Mouse (Mus musculus) B cell, adult 2 months (primary cell): ENCODE data around the gene Sult2a8.
"Not testable (repeated sequence)": the region's sequence is repeated elsewhere in the genome, so short reads cannot be mapped to it uniquely, and the experiment has no call there.

Experiments used
- DNase-seq, 2 experiments: peaks; one replicate each; pipeline ENCODE4 v3.0.0; 2022

Sult2a8 gene

DNA sequence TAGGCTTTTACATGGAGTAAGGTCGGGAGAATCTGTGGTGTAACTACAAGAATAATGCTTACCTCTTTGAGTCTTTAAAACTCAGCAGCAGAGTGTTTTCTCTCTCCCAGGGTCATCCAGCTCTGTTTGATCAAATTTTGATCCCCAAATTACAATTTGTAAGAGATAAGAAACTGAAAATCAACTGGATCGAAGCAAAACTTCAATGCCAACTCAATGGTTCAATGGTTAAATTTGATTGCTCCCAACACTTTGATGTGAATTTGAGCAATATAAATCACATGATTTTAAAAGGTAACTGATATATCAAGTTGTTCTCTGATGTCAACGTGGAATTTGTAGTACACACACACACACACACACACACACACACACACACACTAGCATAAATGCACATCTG is at the start of gene Sult2a8:
Sult2a8 (minus strand) TSS at position 236 of the 400 bp plus-strand sequence.
- DNase-seq: no peak

DNA sequence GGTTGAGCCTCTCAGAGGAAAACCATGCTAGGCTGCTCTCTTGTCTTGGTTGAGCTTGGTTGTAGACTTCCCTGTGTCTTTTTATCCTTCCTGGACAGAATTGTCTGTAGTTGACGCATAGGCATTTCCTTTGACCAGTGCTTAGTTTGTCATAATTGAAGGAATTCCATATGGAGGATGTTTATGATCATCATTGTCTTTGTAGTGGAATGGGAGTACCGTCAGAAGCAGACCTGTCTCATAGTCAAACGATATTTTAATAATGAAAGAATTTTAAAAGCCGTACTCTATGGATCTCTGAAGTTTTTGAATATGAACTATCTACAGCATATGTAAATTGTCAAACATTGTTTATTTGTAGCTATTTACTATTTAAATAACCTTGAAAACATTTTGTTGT is 47.6 kb upstream of the Sult2a8 start, which contains the start of gene Sult2a7:
Sult2a7 (minus strand) TSS at position 101 of the 400 bp plus-strand sequence.
- DNase-seq: no peak

DNA sequence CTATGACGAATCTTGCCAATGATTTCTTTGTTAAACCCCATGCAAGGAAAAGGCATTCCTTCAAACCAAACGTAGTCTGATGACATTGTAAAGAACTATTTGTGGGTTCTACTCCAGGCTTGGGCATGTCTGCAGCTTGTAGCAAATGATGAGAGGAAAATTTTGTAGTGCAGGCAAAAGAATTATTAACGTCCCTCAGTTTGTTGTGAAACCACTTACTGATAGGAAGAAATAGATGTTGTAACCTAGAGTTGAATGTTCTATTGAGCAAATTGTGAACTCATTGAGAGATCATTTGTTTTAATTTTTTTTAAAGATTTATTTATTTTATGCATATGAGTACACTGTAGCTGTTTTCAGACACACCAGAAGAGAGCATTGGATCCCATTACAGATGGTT is 46.3 kb upstream of the Sult2a8 start:
- DNase-seq: no peak

DNA sequence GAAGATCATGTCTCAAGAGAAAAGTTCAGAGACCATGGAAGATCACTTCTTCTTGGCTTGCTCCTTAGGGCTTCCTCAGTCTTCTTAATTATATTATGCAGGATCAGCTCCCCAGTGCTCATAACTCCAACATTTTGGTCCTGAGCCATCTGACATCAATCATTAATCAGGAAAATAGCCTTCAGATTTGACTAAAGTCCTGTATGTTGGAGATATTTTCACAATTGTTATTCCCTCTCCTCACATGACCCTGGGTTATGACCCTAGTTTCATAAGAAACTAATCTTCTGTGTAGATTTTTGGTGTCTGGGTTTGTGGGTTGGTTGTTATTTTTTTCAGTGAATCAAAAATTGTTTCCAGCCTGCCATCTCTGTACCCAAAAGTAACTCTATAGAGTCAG is 7.0 kb downstream of the Sult2a8 start:
- DNase-seq: no peak

DNA sequence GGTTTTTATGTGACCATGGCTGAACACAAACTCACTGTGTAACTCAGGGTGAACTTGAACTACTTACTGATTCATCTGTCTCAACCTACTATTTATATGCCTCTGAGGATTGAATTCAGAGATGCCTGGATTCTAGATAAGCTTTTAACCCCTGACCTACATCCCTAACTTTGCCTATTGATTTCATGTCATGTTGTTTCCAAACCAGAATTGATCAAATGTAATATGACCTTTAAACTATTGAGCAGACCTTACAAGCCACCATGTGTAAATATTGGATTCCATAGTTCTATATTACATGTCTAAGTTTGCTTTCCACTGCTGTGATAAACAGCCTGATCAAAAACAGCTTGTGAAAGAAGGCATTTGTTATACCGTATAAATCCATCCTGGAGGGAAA is 8.1 kb downstream of the Sult2a8 start:
- DNase-seq: no peak

DNA sequence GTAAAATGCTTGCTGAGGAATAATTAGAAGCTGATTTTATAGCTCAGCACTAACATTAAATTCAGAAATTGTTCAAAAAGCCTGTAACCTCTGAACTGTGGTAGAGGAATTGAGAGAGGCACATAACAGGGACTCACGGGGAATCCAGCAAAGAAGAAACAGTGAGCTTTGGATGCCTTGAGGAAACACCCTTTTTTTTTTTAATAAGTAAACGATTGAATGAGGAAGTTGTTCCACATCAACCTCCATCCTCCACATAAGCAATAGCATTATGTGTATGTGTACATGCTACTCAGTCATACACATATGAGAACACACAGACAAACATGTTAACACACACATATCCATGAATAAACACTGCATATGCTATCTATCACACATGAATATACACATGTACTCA is 8.5 kb downstream of the Sult2a8 start:
- DNase-seq: no peak

DNA sequence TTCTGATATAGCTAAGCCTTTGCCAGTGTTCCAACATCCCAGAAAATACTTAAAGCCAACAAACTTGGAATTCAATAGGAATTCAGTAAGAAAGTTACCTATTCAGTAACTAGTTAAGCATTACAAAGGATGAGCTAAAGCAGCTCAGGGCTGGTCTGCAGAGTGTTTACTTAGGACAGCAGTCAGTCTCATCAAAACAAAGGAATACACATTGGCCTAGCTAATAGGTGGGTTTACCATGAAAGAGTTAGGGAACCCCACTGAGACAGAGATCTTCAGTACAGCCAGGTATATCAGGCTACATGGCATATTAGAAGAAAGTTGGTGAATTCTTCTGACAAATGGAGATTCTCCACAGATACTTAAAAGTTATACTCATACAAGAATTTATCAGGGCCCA is 47.2 kb downstream of the Sult2a8 start:
- not testable (repeated sequence) for DNase-seq

DNA sequence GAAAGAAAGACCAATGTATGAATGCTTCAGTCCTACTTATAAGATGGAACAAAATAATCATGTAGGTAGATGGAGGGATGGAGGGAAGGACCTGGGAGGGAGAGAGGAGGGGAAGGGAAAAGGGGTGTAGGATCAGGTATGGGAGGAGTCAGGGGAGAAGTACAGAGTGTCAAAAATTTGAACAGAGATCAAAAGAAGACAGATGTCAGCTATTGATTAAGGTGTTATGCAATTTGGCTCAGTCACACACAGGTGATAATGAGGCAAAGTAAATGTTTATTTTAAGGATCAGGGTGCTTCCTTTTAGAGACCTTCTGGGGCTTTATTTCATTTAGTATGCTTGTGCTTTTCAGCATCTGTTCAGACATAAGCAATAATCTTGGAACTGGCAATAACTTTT is 50.1 kb downstream of the Sult2a8 start:
- DNase-seq: no peak
